Mouse (Mus musculus): Measurements from ENCODE around the gene Spata20.

Gene Spata20

DNA sequence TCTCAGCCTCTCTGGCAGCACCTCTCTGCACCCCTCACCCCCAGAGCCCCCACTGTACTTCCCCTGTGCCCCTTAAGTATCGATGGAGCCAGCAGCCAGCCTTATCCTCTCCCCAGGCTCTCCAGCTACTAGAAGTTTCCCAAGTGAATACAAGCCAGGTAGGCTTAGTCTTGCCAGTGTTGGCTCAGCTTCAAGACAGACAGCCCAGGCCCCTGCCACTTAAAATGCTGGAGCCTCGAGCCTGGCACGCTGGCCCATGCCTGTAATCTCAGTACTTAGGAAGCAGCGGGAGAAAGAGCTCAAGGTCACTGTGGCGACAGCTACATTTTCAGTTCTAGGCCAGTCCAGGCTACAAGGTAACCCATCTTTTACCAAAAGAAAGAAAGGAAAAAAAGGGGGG is 36.1 kb downstream of the Spata20 start:
- no peak for DNase-seq

DNA sequence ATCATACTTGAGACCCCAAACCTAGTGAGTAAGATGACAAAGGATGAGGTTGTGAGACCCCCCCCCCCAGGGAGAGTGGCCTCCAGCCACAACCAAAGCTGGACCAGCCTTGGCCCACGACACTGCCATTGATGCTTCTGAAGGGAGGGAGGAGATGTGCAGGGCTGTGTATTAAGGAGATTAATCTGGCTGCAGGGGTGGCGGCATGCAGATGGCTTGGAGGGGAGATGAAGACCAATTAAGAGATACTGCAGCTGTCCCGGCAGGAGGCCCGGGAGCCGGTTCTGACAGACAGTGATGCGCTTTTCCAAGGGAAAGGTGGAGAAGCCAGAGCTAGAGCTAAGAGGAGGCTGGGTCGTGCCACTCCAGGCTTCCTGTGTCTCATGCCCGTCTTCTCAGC is 36.7 kb downstream of the Spata20 start:
- DNase-seq: no peak

DNA sequence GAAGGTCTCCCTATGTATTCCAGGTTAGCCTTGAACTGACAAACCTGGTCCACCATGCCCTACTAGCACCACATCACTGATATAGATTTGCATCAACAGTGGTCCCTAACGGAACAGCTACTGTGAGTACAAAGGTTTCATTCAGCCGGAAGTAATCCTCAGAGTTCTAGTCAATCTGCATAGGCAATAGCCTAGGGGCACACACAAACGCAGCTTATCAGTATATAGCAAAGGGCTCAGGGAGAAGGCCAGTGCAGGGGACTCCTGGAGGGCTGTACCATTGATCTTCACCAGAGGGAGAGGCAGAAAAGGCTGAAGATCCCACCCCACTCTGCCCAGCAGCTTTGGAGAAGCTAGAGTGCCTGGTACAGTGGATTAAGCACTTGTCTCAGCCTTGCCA is 39.0 kb downstream of the Spata20 start:
- no peak for DNase-seq

DNA sequence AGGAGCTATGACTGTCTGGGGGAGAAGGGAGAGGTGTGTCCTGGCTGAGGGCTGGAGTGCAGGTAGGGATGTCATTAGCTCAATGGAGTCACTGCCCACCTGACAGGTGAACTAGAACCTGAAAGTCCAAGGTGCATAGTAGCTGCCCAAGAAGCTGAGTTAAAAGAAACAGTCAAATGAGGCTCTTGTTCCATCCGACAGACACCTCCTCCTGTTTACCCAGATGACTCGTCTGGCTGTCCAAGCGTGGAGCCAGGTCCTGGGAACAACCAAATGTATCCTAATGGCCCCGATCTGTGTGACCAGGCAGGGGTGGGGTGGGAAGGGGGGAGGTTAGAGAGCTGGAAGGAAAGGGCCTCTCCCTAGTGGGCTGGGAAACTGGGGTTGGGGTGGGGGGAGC is 40.7 kb downstream of the Spata20 start:
- DNase-seq: no peak

DNA sequence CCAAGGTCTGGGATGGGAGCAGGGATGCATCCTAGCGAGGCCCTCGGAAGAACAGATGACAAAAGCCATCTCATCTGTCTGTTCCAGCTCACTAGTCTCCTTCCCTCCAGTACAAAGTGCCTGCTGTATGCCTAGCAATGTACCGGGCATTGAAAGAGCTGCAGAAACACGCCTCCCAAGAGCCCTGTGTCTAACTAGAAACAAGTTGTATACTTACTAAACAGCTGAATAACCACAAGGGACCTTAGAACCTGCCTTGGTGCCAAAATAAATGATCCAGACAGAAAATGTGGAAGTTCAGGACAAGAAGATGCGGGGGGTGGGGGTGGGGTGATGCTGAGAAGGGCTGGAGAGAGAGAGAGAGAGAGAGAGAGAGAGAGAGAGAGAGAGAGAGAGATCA is 41.1 kb downstream of the Spata20 start:
- no peak for DNase-seq

DNA sequence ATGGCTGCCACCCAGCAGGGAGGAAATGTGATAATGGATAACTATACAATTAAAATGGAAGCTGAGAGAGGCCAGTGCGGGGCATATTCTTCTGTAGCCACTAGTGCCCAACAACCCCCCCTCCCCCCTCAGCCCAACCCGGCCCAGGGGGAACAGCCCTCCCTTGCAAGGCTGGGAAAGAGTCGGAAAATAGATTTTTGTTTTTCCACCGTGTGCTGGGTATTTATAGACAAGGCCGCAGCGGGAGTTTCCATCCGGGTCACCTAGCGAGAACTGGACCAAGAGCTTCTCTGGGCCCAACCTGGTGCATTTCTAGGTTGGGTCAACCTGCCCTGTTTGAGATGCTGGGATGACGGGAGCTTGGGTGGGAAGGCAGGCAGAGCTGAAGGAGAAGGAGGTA is 44.2 kb downstream of the Spata20 start:
- no peak for DNase-seq

DNA sequence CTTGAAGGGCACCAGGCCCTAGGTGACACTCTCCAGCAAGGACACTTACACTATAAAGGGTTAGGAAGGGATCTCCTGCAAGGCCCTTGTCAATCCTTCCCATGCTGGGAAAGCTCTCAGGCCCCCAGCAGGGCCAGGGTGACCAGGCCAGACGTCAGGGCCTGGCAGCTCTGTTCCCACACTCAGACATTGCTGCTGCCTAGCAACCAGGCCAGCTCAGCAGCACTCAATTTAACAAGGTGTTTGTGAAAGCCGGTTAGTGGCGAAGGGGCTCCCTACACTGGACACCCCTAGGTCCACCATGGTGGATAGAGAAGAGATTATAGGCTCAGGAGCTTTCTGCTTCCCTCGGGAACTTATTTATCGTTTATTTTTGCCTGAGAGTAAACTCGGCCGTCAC is 44.9 kb downstream of the Spata20 start:
- DNase-seq: no peak

DNA sequence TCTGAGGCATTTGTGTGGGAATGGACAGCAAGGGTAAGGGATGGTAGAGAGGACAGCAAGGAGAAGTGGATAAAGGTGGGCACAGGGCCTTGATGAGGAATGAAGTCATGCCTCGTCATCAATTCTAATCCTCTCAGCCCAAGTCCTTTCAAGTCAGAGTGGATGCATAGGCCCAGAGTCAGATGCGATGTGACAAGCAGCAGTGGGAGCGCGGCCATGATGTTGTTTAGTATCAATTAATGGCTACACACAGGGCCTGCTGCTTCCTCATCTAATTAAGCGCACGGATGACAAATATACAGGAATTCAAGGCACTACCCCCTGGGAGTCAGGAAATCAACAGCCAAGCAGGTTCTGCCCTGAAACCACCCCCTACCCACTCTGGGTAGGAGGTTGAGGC is 45.6 kb downstream of the Spata20 start:
- no peak for DNase-seq

DNA sequence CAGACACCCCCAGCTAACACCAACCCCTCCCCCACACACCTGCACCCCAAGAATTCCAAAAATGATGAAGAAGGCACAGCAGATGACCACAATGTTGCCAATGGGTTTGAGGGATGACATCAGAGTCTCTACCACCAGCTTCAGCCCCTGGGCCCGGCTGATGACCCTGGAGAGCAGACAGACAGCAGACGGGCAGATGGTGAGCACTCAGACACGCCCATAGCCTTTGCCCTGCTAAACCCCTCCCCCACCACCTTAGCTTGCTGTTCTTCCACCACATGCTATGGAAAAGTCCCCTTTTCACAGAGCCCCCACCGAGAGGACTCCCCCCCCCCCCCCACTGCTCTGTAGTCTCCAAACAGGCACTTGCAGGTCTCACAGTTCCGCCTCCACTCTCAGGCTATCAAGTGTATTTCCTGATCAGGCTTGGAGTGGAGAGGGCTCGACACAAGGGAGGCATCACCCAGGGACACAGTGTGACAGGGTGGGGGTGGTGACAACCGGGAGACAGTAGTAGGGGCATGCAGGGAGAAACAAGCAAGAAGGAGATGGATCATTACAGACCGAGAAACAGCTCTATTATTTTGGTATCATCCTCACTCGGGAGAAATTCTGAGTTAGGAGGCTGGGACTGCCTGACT is 56.8 kb downstream of the Spata20 start:
- DNase-seq: no peak

Measured in cerebellum, adult 18-20 months (tissue).